Mouse (Mus musculus) liver, embryonic 13.5 days (tissue): ENCODE results near the gene Dnase2b. TPM values are rescaled to one million over a fixed set of nuclear protein-coding genes. Genes with fewer than 3 reads are reported as not detected.
A peak's percentile ranks its signal among the peaks of the same experiment; 100 is the strongest.

ENCODE experiments used
- ATAC-seq: fragments of 200-750 bp; cut with Nextera tagmentation; 2 replicates; pipeline ENCODE4 v1.8.0; 2017; ENCODE audit warnings: low read depth, mild to moderate bottlenecking, moderate number of reproducible peaks, moderate library complexity
- DNase-seq: peaks from one replicate; pipeline ENCODE4 v3.0.0; 2022
- H3K27ac ChIP-seq: fragments of 300-500 bp; sonication (generic); 2 replicates; pipeline ENCODE4 v1.5.1; 2015; ENCODE audit warnings: moderate library complexity, mild to moderate bottlenecking, inconsistent platforms
- H3K27me3 ChIP-seq: fragments of 300-500 bp; sonication (generic); 2 replicates; pipeline ENCODE4 v1.6.1; 2015; ENCODE audit warnings: mild to moderate bottlenecking, inconsistent platforms
- H3K36me3 ChIP-seq: fragments of 300-500 bp; sonication (generic); 2 replicates; pipeline ENCODE4 v1.6.1; 2015; ENCODE audit warnings: mild to moderate bottlenecking, inconsistent platforms
- H3K4me1 ChIP-seq: fragments of 300-500 bp; sonication (generic); replicated peaks from 2 replicates; pipeline ENCODE4 v1.6.1; 2015; ENCODE audit warnings: inconsistent platforms
- H3K4me2 ChIP-seq: fragments of 300-500 bp; sonication (generic); 2 replicates; pipeline ENCODE4 v1.6.1; 2015; ENCODE audit warnings: inconsistent platforms, mild to moderate bottlenecking, moderate library complexity
- H3K4me3 ChIP-seq: fragments of 300-500 bp; sonication (generic); replicated peaks from 2 replicates; pipeline ENCODE4 v1.5.1; 2015; ENCODE audit warnings: mild to moderate bottlenecking, inconsistent platforms
- H3K9ac ChIP-seq: fragments of 300-500 bp; sonication (generic); 2 replicates; pipeline ENCODE4 v1.6.1; 2015; ENCODE audit warnings: mild to moderate bottlenecking, inconsistent platforms
- H3K9me3 ChIP-seq: fragments of 300-500 bp; sonication (generic); replicated peaks from 2 replicates; pipeline ENCODE4 v1.6.1; 2016; ENCODE audit warnings: inconsistent platforms
- WGBS: fragments of 180-500 bp; shearing (Covaris S2); methylation state at CpG from one replicate; pipeline ENCODE4 v1.1.7; 2015; ENCODE audit not compliant: insufficient replicate concordance; 5-methylcytosine and 5-hydroxymethylcytosine counted together
- polyA plus RNA-seq: library from polyadenylated mRNA; unstranded; fragments of >200 nt; fragmentation: Nextera tagmentation; extraction: Ambion mirVana; gene quantifications from 2 replicates; pipeline ENCODE4 v1.2.1, GENCODE M21; 2015

The Dnase2b gene
- polyA plus RNA-seq, result 0.35 and 0.54 TPM in 2 replicates

DNA sequence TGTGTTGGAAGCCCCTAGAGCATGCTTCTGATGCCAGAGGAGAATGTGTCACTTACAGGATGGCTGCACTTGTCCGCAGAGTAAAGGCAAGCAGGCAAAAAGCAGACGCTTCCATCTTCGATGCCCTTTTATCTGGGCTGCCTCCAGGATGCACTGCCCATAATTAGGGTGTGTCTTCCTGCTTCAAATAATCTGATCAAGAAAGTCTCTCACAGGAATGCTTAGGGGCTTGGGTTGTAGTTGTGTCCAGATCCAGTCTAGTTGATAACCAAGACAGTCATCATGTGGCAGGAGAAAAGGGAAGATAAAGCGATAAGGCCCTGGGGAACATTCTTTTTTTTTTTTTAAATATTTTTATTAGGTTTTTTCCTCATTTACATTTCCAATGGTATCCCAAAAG, at the start of gene Dnase2b:
Dnase2b (minus strand) TSS at position 101 of the 400 bp plus-strand sequence.
- Histone ChIP-seq H3K9ac (no peak within 1 kb of the TSS), H3K9me3 (no peaks in the 10 kb centered on the region), H3K27ac (no peak within 1 kb of the TSS), H3K4me2 (no peak within 1 kb of the TSS), H3K27me3 (no peaks in the 10 kb centered on the region), H3K4me3 (no peak within 1 kb of the TSS), H3K36me3 (no peaks in the 10 kb centered on the region), H3K4me1 (peaks cover 15% of the 10 kb centered on the region)
- 56% methylated on average over 4 of the region's 4 CpGs for WGBS
- DNase-seq (no peak), ATAC-seq (no peak)

DNA sequence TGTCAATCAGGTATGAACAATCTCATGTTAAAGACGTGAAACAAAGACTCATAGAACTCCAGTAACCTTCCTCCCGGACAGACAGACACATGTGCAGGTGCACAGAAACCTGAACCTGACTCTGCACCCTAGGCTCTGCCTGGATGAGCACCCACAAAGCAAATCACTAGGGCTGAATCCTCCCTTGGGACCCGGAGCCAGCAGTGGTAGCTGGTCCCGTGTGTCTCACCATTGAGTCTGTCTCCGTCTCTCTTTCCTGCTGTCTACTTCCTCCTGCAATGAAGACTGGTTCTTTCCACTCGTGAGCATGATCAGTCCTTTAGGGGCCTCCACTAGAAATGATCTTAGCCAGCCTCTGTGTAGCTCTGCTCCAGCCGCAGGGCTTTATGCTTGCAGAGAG, 46.5 kb upstream of the Dnase2b start:
- H3K4me1 ChIP-seq, result no peaks in the 10 kb centered on the region
- no peak for DNase-seq
- WGBS, result 57% methylated on average over 7 of the region's 7 CpGs
- H3K9me3 ChIP-seq, result no peaks in the 10 kb centered on the region
- 0 out of 2 replicates have a peak, but pooled peaks cover 5% of the 10 kb centered on the region for H3K27me3 ChIP-seq
- no peak overlapping the region for H3K4me2 ChIP-seq
- no peak for ATAC-seq
- H3K9ac ChIP-seq, result no peak overlapping the region
- no peak overlapping the region for H3K4me3 ChIP-seq
- H3K36me3 ChIP-seq, result no peaks in the 10 kb centered on the region
- H3K27ac ChIP-seq, result no peak overlapping the region

DNA sequence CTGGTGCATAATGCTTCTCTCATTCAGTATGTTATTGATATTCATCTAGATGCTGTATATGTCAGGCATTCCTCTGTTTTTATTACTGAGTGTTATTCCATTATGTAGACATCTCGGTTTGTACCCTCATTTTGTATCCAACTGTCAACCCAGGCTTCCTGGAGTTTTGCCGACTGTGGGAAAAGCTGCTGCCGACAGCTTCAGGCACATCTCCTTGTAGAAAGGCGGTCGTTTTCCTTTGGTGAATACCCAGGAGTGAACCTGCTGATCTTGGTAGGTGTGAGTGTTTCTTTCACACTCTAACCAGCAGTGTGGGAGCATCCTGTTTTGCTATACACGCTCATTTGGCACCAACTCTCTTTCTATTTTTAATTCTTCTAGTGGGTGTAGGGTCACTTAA, 45.6 kb upstream of the Dnase2b start:
- 60% methylated on average over 6 of the region's 6 CpGs for WGBS
- Histone ChIP-seq H3K9ac (no peak overlapping the region), H3K27me3 (0 out of 2 replicates have a peak, but pooled peaks cover 5% of the 10 kb centered on the region), H3K4me3 (no peak overlapping the region), H3K4me2 (no peak overlapping the region), H3K4me1 (peaks cover 1% of the 10 kb centered on the region), H3K36me3 (no peaks in the 10 kb centered on the region), H3K27ac (no peak overlapping the region), H3K9me3 (no peaks in the 10 kb centered on the region)
- DNase-seq, result no peak
- no peak for ATAC-seq

DNA sequence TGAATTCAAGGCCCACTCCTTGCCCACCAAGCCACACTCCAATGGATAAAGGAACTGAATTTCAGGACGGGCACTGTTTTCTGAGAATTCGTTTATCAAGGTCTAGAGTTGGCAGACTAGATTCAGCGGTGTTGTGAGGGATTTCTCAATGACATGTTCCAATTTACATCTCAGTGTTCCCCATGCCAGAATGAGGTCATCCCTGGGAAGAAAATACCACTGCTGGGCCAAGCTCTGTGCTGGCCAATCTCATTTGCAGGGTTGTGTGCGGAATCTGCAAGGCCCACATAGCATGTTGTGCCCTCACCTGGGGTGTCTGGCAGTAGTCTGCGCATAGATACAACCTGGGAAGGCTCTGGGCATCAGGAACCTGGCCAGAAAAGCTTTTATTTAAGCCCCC, 43.9 kb upstream of the Dnase2b start:
- H3K9me3 ChIP-seq, result no peaks in the 10 kb centered on the region
- 0 out of 2 replicates have a peak, but pooled peaks cover 5% of the 10 kb centered on the region for H3K27me3 ChIP-seq
- peaks cover 16% of the 10 kb centered on the region for H3K4me1 ChIP-seq
- ATAC-seq (no peak), DNase-seq (no peak)
- H3K36me3 ChIP-seq, result no peaks in the 10 kb centered on the region
- 79% methylated on average over 5 of the region's 5 CpGs for WGBS
- no peak overlapping the region for H3K4me2 ChIP-seq
- H3K9ac ChIP-seq, result no peak overlapping the region
- no peak overlapping the region for H3K4me3 ChIP-seq
- no peak overlapping the region for H3K27ac ChIP-seq

DNA sequence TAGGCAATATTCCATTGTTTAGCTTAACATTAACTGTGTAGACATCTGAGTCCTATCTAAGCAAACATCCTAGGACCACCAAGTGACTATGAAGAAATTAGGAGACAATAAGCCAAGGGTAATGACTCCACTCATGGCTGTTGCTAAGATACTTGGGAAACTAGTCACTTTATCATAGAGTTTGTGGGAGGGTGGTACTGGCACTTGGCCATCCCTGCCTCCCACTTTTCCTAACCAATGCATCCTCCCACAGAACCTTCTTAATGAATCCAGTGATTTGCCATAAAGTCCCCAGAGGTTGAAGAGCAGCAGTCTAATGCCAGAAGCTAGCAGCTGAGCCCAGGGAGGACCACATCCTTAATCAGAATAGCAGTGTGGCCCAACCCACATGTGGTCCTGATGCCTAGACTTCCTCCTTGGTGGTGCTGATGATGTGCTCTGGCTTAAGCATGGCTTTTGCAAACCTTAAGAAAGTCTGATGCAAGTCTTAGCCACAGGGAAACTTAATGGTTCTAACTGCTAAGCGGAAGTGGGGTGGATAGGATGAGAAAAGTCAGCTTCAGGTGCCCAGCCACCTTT, 42.8 kb upstream of the Dnase2b start:
- H3K27ac ChIP-seq, result no peak overlapping the region
- 77% methylated on average over 1 of the region's 1 CpGs for WGBS
- no peak overlapping the region for H3K4me2 ChIP-seq
- no peaks in the 10 kb centered on the region for H3K36me3 ChIP-seq
- no peak overlapping the region for H3K4me3 ChIP-seq
- DNase-seq (no peak), ATAC-seq (no peak)
- H3K27me3 ChIP-seq, result no peaks in the 10 kb centered on the region
- peaks cover 27% of the 10 kb centered on the region for H3K4me1 ChIP-seq
- H3K9me3 ChIP-seq, result no peaks in the 10 kb centered on the region
- H3K9ac ChIP-seq, result no peak overlapping the region

DNA sequence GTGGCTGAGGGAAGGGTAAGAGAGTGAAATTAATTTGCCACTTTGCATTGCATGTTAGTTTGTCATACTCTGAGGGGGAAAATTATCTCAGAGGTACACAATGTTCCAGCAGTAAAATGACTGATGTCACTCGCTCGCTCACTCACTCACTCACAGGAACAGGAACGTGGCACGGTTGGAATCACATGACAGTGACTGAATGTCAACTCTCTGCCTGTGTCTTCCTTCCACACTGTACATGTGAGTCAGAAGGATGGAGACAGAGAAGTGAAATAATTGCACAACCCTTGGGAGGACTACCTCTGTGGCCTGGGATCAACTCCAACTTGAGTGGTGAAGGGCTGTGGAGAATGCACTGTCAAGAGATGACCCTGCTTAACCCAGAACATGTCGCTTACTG, 42.0 kb upstream of the Dnase2b start:
- peaks cover 32% of the 10 kb centered on the region for H3K4me1 ChIP-seq
- DNase-seq, result no peak
- no peak for ATAC-seq
- H3K9me3 ChIP-seq, result no peaks in the 10 kb centered on the region
- no peak overlapping the region for H3K4me3 ChIP-seq
- 77% methylated on average over 5 of the region's 5 CpGs for WGBS
- H3K36me3 ChIP-seq, result no peaks in the 10 kb centered on the region
- no peak overlapping the region for H3K27ac ChIP-seq
- no peaks in the 10 kb centered on the region for H3K27me3 ChIP-seq
- no peak overlapping the region for H3K4me2 ChIP-seq
- no peak overlapping the region for H3K9ac ChIP-seq

DNA sequence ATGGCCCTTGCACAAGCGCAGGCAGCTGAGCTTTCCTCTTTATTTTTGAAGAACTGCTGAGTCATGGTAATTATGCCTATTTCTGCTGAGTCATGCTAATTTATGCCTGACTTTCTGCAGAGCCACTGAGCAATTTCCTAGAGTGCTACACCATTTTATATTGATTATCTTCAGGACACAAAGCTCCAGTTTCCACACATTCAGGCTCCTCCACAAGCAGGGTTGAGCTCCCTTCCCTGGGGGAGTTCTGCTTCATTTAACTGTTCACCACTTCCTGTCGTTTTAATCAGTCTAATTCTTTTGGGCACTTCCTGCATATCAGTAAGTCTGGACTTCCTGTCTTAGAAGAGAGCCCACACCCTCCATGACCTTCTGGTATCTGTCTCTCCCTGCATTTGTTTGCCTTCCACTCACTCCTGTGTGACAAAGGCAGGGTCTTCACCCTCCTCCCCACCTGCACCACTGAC, 39.7 kb upstream of the Dnase2b start:
- Histone ChIP-seq H3K27me3 (no peaks in the 10 kb centered on the region), H3K36me3 (no peaks in the 10 kb centered on the region), H3K4me1 (peaks cover 34% of the 10 kb centered on the region), H3K4me2 (peak overlapping the region; percentile 48), H3K9me3 (no peaks in the 10 kb centered on the region), H3K4me3 (no peak overlapping the region), H3K27ac (peak overlapping the region; percentile 93), H3K9ac (peak overlapping the region; percentile 38; the same call in 1 of the 2 replicates)
- peak; percentile 63 for DNase-seq
- ATAC-seq, result peak; percentile 81
- 22% methylated on average over 2 of the region's 2 CpGs for WGBS

DNA sequence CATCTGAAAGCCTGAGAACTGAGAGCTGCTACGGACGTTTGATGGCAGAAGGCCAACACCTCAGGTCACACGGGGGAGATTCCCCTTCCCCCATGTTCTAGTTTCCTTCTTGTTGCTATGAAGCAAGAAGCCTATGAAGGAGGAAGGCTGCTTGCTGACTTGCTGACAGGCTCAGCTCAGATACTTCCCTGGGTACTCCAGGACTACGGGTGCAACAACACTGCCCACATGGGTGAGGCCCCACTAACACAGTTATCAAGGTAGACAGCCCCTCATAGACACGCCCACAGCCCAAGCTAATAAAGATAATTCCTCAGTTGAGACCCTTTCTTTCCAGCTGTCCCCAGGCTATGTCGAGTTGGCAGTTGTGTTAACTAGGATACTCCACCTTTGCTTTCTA, 38.3 kb upstream of the Dnase2b start:
- Histone ChIP-seq H3K27me3 (0 out of 2 replicates have a peak, but pooled peaks cover 3% of the 10 kb centered on the region), H3K4me3 (0 out of 2 replicates have a peak overlapping the region, but pooled peaks have one; percentile 9), H3K9me3 (no peaks in the 10 kb centered on the region), H3K4me2 (peak overlapping the region; percentile 60), H3K27ac (peak overlapping the region; percentile 85), H3K4me1 (peaks cover 34% of the 10 kb centered on the region), H3K9ac (peak overlapping the region; percentile 54), H3K36me3 (no peaks in the 10 kb centered on the region)
- 20% methylated on average over 6 of the region's 6 CpGs for WGBS
- ATAC-seq (peak; percentile 95), DNase-seq (peak; percentile 70)

DNA sequence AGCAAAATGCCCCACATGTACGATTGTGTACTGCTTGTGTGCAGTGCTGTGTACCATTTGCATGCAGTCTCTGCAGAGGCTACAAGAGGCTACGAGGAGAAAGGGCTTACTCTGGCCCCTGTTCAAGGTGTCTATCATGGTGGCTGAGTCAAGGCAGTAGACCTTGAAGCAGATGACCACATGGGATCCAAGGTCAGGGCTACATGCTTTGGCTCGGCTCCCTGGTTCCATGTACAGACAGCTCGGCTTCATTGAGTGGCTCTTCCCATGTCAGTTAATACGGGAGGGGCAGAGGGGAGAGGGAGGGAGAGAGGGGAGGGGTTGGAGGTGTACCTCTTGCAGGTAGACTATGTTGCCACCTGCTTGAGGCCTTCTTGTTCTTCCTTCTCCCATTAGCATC, 37.0 kb upstream of the Dnase2b start:
- Histone ChIP-seq H3K9ac (no peak overlapping the region), H3K9me3 (no peaks in the 10 kb centered on the region), H3K36me3 (no peaks in the 10 kb centered on the region), H3K27ac (no peak overlapping the region), H3K27me3 (0 out of 2 replicates have a peak, but pooled peaks cover 3% of the 10 kb centered on the region), H3K4me1 (peaks cover 34% of the 10 kb centered on the region), H3K4me2 (no peak overlapping the region), H3K4me3 (no peak overlapping the region)
- no peak for ATAC-seq
- WGBS, result 76% methylated on average over 5 of the region's 5 CpGs
- DNase-seq, result no peak

DNA sequence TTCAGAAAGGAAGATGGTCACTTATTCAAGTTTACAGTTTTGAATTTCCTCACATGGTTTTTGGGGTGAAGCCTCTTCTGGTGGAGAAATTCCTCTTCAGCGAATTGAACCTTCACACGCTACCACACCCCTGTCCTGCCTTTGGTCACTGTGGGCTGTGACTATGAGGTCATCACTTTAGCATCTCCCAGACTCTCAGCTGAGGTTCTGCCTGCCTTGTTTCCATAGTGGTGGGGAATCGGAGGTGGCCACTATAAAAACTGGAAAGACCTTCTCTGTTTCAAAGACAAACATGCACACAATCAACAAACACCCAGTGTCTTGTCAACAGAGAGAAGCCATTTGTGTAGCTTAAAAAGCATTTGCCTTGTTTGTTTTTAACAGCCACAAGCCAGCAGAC, 35.8 kb upstream of the Dnase2b start, which contains the start of gene 4930503B20Rik:
4930503B20Rik (minus strand) TSS at position 101 of the 400 bp plus-strand sequence.
- DNase-seq, result no peak
- no peak within 1 kb of the TSS for H3K9ac ChIP-seq
- 78% methylated on average over 3 of the region's 3 CpGs for WGBS
- ATAC-seq, result no peak
- 0 out of 2 replicates have a peak, but pooled peaks cover 3% of the 10 kb centered on the region for H3K27me3 ChIP-seq
- no peaks in the 10 kb centered on the region for H3K36me3 ChIP-seq
- no peak within 1 kb of the TSS for H3K27ac ChIP-seq
- no peak within 1 kb of the TSS for H3K4me2 ChIP-seq
- no peak within 1 kb of the TSS for H3K4me3 ChIP-seq
- H3K4me1 ChIP-seq, result peaks cover 34% of the 10 kb centered on the region
- no peaks in the 10 kb centered on the region for H3K9me3 ChIP-seq

DNA sequence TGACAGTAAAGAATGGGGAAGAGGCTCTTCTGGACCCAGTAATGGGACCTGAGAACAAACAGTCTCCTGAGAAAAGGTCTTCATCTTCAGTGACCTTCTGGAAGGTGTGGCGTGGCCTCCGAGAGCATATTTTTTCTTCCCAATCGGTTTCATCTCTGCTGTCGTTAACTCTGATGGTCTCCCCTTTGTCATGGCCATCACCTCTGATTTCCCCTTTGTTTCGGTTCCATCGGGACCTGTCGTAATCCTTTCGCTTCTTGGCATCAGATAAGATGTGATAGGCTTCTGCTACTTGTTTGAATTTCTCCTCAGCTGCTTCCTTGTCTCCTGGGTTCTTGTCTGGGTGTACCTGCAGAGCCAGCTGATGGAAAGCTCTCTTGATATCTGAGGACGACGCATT, 35.3 kb upstream of the Dnase2b start:
- 0 out of 2 replicates have a peak, but pooled peaks cover 3% of the 10 kb centered on the region for H3K27me3 ChIP-seq
- DNase-seq (no peak), ATAC-seq (no peak)
- WGBS, result 74% methylated on average over 10 of the region's 10 CpGs
- H3K9ac ChIP-seq, result no peak overlapping the region
- no peak overlapping the region for H3K4me3 ChIP-seq
- peaks cover 30% of the 10 kb centered on the region for H3K4me1 ChIP-seq
- no peaks in the 10 kb centered on the region for H3K36me3 ChIP-seq
- no peak overlapping the region for H3K27ac ChIP-seq
- H3K4me2 ChIP-seq, result no peak overlapping the region
- H3K9me3 ChIP-seq, result no peaks in the 10 kb centered on the region
